Mouse (Mus musculus): ENCODE results near the gene Pik3r5.

The Pik3r5 gene

DNA sequence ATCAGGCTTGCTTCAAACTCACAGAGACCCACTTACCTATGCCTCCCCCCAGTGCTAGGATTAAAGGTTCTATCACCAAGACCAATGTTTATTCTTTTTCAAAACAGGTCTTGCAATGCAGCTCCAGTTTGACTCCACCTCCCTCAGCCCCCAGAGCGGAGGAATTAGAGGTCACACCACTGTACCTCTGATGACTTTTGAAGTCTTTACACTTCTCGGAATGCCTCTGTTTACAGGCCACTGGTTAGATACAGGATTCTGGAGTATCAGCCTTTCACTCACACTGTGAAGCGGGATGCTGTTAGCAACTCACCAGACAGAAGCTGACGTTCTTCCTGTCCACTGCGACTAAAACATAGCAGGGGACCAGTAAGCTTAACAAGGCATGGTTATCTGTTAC lies 30.5 kb upstream of the Pik3r5 start:
- no peak for DNase-seq

DNA sequence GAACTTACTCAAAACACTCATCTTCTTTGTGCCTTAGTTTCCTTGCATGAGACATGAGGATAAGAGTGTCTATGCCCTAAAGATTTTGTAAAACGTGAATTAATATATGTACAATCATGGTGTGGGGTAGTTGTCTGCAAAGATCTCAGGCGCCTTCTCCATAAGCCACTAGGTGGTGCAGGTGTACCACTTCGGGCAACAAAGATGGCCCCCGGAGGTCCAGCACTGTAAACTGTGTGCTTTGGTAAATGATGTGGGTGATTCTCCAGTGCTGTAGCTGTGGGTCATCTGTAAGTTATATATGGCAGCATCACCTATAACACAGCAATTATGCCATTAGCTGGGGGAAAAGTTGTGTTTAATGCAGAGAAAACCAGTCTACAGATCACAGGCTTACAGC lies 27.7 kb upstream of the Pik3r5 start:
- no peak for DNase-seq

DNA sequence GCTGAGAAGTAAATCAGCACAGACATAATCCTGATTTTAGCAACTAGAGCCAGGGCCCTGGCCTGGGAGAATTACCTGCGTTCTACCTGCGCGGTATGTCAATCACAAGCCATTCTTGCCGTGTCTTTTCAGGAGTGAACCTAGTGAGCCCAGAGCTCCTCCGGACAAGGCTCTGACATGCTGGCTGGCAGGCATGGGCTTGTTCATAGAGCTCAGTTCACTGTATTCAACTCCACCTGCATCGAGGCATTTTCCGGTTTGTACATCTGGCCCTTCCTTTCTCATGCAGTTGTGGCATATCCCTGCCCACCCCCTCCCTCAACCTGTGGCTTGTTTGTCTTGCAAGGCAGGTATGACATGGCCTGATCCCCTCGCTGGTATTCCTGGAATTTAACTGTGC lies 26.3 kb upstream of the Pik3r5 start:
- DNase-seq = no peak

DNA sequence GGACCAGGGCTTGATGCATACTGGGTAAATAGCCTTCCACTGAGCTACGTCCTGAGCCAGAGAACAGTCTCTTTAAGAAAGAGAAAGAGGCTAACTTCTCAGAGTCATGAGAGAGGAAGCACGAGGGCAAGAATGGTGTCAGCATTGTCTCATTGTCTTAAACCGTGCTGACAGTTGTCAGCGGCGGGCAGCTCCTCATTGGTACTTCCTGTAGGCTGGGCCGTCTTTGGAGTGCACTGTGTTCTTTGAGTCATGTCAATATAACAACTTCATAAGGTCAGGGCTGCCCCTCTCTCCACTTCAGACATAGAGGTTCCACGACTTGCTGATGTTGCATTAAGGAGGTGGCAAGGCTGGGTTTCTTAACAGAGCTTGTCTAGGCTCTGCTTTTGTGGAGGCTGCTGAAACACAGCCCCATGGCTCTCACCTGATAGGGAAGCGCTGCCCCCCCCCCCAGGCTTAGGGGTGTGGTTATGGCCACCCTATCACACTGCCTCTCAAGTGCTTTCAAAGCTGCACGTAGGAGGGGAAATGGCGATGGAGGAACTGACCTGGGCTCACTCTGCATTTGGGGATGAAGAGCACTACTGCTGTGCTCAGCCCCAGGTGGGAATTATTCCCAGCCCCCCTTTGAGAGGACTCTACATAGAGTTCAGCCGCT lies 24.5 kb upstream of the Pik3r5 start:
- DNase-seq = no peak

DNA sequence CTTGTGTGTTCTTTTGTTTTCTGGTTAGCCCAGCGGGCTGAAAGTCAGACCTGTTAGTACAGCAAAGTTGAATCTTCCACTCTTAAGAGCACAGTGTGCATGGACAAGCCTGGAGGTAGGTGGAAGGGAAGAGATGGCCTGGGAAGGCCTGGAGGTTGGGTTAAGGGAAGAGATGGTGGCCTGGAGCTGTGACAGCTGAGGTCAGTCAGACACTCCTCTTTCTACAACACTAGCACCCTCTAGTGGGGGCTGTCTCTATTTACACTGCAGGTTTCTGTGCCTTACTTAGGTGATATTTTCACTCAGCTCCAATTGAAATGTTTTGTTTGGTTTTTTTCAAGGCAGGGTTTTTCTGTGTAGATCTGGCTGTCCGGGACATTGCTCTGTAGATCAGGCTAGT lies 23.8 kb upstream of the Pik3r5 start:
- DNase-seq = peak; percentile 71

DNA sequence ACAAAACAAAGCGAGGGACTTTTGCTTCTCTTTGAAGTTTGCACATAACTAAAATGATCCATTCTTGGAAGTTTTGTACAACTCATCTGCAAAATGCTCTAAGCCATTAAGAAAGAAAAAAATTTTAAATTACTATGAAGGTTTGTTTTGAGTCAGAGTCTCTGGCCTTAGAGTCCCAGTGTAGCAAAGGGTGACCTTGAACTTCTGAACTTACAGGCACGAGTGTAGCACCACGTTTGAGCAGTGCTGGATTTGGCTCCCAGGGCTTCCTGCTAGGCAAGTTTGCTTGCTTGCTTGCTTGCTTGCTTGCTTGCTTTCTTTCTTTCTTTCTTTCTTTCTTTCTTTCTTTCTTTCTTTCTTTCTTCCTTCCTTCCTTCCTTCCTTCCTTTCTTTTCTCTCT lies 14.9 kb upstream of the Pik3r5 start:
- no peak for DNase-seq

DNA sequence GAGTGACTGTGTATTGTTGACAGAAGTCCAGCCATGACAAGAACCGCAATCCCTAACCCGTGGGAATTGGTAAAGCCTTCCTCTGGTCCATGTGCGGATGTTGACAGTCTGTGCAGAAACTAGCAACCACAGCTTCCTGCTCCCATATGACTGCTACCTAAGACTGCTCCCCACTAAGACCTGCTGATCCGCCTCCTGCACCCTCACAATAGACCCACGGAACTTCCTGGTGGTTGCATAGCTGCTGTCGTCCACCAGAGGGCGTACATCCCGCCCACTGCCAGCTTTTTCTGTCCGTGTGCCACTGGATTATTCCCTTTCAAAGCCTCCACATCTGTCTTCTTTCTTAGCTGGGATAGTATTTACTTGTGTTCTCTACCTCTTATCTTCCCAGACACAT lies 14.1 kb upstream of the Pik3r5 start:
- DNase-seq = no peak

DNA sequence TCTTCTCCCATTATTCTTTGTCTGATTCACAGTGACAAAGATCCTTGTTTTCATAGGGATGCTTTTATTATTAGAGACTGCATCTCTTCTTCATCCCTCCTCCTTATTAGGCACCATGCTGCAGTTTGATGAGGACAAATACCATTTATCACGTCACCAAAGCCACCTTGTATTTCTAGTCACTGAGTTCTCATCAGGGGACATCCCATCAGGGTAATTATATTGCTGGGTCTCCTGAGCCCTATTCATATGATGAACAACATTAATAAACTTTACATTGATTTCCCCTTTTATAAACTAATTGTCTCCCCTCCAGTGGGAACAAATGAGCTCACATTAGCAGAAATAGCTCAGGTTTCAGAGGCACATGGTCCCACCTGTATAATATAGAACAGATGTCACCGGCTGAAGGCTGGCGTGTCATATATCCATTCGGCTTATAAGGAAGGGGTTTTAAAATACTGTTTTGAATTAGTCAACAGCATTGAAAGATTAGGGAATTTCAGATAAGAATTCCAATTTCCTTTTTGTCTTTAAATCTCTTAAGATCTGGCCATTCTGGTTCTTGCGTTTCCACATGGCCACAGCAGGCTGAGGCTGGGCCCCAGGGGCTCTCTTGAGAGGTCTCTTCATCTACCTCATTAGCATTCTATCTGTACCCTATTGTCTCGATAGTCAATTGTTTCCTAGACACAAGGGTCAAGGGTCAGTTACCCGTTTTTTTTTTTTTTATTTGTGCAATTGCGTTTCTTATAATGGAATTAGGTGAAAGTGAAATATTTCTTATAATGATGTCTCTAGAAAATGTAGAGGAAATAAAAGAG lies 6.2 kb upstream of the Pik3r5 start:
- DNase-seq = no peak

DNA sequence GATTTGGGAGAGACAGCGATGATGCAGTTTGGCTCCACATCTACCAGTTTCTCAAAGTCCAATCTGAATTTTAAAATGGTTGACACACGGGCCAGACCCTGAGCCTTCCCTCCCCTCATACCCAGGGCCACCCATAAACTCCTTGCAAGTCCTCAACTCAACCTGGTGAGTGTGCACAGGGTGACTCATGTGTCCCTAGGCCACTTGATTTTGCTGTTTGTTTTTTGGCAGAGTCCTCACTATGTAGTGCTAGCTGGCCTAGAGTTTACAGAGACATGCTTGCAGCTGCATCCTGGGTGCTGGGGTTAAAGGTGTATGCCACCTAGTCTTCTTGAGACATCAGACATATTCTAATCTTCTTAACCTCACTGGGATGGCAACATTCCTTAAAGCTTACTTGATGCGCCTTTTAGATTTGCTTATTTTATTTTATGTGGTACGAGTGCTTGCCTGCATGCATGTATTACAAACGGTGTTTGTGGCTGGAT lies 4.8 kb upstream of the Pik3r5 start:
- no peak for DNase-seq

DNA sequence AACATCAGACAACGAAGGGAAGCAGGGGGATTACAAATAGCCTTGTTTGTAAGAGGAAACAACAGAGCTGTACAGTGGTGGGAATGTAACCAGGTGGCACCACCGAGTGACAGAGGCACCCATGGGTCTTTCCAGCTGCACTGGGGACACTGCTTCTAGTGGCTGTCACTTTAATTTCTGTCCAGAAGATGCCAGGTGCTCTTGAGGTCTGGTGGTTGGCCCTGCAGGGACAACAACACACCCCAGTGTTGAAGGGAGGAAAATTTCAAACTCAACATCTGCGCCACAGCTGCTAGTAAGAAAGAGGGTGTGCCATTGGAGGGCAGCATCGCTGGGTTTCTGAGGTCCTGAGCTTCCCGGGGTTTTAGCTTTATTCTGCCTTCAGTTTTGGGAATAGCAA lies 1.3 kb upstream of the Pik3r5 start:
- no peak for DNase-seq

DNA sequence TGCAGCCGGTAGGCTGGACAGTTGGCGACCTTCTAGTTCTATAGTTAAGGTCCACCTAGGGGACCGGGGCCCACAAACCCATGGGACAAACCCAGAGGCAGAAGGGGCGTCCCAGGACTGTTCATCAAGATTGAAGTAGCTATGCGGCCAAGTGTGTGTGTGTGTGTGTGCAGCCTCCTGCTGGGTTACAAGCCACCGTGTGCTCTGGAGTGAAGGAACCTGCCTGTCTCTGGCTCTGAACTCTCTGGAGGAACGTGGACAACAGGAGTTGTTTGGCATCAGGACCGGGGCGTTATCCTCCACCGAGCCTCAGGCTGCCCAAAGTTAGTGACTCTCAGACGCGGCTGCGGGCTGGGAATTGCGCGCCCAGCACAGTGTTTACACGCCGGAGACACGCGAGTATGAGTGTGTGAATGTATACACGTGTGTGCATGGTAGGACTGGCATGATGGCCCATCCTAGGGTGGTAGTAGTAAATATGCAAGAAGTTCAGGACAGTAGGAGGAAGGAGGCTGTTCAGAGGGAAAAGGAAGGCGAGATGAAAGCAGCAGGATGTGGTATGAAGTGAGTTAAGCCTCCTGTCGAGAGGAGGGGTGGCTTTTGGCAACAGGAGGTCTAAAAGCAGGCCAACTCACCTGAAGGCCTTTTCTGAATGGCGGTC lies 570 bp downstream of the Pik3r5 start:
- no peak for DNase-seq

DNA sequence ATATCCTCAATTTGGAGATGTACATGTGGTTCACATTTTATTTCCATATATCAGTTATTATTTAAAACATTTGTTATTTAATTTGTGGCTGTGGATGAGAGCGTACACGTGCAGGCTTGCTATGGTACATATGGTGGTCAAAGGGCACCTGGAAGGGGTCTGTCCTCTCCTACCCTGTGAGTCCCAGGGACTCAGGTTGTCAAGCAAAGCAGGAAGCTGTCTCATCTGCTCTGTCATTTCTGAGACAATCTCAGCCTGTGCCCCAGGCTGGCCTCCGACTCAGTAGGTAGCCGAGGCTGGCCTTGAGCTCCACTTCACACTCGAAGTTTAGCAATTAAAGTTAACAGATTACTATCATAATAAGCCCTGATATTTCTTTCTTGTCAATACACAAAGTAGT lies 1.6 kb downstream of the Pik3r5 start:
- DNase-seq = no peak

DNA sequence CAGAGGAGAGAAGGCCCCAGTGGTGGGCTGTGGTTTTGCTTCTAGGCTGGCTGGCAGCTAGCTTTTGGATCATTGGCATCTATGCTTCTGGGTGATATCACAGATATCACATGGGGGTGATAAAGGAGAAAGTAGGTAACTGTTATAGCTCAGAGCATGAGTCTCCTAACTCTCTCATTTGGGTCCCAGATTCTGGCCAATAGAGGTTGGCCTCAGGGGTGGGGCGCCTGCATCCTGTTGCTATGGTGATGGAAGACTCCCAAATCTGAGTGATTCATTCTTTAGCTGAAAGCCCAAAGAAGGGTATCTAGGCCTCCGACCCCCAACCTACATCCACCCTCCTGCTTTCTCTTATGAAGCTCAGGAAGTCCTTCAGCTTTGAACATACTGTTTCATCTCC lies 2.8 kb downstream of the Pik3r5 start:
- DNase-seq = no peak

DNA sequence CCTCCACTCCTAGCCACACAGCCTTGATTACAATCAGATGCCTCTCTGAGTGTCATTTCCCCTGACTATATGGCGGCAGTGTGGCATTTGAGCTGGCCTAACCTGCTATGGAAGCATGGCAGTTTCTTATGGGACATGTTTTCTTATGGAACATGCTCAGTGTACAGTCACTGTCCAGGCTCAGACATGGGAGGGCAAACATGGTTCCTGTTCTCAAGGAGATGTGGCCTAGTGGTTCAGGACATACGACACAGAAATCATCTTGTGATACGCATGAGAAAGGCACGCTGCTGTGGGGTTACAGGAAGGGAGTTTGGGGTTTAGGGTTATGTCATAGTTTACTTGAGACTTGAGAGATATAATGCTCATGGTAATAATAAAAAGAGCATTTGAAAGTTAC lies 3.7 kb downstream of the Pik3r5 start:
- no peak for DNase-seq

DNA sequence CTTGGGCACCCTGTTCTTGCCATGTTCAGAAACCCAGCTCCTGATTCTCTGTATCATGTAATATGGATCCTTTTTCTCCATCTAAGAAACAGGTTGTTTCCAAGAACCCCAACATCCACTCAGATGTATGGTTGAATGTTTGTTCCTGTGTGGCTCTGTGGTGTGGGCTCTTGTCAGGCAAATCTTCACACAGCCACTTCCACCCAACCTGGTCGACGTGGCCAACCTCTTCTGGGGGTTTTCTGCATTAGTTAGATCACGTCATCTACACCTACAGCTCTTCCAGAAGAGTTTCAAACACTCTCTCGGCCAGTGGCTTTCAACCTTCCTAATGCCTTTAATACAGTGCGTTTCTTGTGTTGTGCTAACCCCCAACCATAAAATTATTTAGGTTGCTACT lies 4.5 kb downstream of the Pik3r5 start:
- no peak for DNase-seq

DNA sequence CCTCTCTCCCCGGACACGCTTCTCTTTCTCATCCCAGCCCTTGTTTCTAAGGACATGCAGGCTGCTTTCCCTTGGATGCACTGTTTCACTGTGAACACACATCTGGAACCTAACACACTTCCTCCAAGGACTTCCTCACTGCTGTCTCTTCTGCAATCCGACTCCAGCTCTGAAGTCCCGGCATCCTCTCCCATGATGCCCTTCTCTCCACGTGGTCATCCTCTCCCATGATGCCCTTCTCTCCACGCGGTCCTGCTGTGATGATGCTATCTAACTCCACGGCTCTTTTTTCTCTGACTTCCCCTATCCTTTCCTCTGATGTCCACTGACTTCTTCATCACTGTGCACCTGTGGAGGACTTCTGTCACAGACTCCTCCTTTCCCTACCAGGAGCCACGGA lies 8.2 kb downstream of the Pik3r5 start:
- no peak for DNase-seq

DNA sequence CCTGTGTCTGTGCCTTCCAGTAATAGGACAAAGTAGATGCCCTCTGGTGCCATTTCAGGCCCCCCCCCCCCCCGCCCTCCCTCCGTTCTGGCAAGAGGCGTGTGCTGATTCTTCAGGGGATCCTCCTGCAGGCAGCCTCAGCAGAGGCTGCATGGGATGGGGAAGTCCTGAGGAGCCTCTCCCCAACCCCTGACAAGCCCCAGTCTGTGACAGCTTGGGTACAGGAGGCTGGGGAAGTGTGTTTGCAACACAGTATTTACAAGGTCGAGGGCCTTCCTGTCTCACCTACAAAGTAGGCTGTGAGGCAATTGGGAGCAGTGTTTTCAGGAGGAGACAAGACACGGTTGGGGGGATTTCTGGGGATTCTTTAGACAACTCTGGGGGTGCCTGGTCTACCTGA lies 9.0 kb downstream of the Pik3r5 start:
- no peak for DNase-seq

DNA sequence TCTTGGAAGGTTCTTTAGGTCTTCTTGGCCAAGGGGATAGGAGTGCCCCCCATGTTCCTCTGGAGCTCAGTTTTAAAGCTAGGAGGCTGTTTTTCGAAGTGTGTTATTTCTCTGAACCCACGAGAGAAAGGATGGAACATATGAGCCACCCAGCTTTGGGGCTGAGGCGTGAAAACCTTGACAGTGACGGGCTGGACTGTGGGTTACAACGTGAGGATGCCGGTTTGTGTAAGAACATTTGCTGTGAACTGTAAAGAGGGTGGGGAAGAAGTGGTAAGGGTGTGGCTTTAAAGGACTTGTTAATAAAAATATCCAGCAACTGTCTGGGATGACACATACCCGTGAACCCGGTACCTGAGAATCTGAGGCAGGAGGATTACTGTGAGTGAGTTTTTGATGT lies 10.4 kb downstream of the Pik3r5 start:
- no peak for DNase-seq

DNA sequence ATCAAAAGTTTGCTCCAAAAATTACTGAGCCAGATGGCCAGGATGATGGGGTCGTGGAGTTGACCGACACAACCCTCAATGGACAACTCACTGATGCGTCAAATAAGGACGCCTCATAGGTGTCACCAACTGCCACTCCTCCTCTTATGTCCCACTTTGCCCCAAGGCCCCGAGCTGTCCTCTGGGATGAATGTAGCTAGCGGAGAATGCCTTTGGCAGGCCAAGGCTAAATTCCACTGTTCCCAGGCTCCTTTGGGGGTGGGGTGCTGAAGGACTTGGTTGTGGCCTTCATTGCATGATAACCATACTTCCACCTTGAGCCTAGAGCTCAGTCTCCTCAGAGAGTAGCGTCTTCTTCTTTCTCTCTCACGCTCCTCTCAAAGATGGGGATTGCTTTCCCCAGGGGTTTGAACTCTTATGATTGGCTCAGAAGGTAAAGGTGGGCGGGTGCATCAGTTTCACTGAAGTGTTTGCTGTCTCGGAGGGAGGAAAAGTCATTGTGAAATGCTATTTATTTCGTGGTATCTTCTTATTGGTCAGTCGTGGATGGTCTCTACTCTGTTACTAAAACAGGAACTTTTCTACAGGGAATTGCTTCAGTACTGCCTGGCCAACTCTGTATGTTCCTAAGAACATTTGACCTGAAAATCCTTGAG lies 11.2 kb downstream of the Pik3r5 start:
- no peak for DNase-seq

DNA sequence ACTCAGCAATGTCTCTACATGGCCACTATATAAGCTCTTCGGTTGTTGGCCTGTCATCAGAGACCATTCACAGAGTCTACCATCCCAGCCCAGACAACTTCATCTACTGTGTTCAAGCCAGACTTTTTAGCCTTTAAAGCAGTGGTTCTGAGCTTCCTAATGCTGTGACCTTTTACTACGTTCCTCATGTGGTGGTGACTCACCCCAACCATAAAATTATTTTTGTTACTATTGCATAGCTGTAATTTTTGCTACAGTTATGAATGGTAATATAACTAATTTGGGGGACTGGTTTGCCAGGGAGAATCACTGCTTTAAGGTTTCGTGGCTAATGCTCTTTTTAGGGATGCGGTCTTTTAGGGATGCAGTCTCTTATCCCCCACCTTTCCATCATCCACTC lies 14.0 kb downstream of the Pik3r5 start:
- no peak for DNase-seq

DNA sequence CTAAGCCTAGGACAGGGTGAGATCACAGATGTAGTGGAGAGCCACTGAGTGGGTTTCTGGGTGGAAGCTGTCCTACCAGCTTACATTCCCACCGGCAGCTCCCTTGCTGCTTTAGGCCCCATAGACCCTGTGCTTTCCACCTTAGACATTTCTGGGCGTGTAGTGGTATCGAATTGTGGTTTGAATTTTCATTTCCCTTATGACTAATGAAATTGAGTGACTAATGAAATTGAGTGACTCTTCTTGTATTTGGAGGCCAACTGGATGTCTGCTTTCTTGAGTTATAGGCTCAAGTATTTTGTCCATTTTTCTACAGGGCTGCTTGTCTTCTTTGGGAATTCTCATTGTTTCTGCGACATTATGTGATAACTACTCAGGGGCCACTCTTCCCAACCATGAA lies 14.6 kb downstream of the Pik3r5 start:
- no peak for DNase-seq

DNA sequence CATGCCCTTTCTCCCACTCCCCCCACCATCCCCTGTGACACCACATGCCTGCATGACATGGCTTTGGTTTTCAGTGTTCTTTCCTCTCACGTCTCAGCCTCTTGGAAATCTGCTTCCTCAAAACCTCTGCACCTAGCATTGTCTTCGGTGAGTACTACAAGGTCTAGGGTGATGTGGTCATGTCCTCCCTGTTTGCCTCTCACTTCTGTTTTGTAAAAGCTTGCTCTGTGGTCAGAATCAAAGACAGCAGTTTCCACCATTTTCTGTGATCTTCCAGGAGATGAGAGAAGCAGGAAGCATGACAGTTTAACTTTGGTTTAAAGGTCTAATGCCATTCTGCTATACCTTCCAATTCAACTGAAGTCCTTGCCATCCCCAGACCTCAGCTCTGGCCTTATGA lies 15.3 kb downstream of the Pik3r5 start:
- DNase-seq = no peak

DNA sequence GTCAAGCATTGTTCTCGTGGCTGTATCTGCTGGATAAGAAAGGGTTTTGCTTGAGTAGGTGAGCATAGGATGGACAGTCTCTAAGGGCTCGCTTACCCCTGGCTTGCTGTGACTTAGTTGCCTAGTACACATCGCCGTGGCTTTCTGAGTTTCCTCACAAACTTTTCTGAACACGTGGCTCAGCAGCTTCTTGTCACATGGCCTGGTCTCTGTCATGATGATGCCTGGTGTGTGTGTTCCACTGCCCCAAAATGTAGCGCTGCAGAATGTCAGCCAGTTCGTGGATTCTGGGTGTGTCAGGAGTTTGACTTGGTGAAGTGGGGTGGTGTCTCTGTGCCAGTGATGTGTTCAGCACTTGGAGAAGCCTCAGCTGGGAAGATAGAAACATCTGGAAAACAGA lies 16.4 kb downstream of the Pik3r5 start:
- DNase-seq = no peak

DNA sequence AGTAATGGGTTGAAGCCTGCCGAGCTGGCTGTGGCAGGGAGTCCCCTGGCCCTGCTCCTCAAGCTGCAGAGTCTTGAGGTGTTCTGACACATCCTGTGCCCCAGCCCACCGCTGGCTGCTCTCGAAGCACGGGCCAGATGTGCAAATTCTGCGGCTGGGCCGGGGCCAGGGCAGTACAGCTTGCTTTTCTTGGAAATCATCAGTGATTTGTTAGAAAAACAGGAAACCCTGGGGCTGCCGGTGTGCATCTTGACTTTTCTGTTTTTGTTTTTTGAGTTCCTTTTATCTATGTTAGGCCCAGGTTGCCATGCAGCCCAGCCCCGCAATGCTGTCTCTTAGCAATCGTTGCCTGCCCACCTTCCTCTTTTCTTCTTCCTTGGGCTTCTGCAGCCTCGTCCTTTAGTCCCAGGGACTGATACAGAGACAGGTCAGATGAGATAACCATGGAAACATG lies 19.4 kb downstream of the Pik3r5 start:
- no peak for DNase-seq

Measured in kidney, adult 18-20 months (tissue).